Mouse (Mus musculus): Measurements from ENCODE around the gene Evi2b. TPM values are rescaled to one million over a fixed set of nuclear protein-coding genes. Genes with fewer than 3 reads are reported as not detected.

The Evi2b gene
- polyA plus RNA-seq, 2 experiments: 7.8 to 8.4 TPM

DNA sequence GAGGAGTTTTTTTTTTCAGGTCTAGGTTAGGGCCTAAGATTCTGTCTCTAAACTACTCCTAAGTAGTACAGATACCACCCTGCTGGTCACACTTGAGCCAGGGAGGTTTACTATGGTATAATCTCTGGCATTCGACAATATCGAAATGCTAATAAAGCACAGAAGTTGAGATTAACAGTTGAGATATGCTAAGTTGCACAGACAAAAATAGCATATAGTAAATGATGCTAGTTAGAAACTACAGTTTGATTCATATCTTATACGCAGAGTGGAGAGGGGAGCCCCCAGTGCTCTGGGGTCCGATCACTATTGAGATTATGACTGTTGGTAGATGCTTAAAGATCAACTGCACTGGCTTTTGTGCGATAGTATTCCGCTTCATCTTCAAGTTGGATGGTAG is 5.7 kb upstream of the Evi2b start:
- no peaks in the 10 kb centered on the region for H3K9me3 ChIP-seq (ENCODE audit: control insufficient read depth, low read length)
- H3K9ac ChIP-seq (replicated peaks): no peak overlapping the region
- H3K36me3 ChIP-seq (replicated peaks; ENCODE audit: control insufficient read depth, insufficient read depth, low read depth): no peaks in the 10 kb centered on the region
- H3K4me1 ChIP-seq (replicated peaks; ENCODE audit: control insufficient read depth in 2 of 2, insufficient read depth in 2 of 2, low read length in 1 of 2): peaks cover 0 to 23% of the 10 kb centered on the region in 2 experiments; a peak in 2 of 4 replicates
- H3K27ac ChIP-seq: no peak overlapping the region
- DNase-seq (ENCODE audit: low read depth in 3 of 3, low spot score in 3 of 3) (no peak), ATAC-seq (ENCODE audit: insufficient read depth) (no peak)
- 68% methylated on average over 6 of the region's 6 CpGs for WGBS (ENCODE audit: insufficient replicate concordance)
- peak overlapping the region; percentile 22 for H3K4me2 ChIP-seq (ENCODE audit: low read depth)
- 0 out of 4 replicates have a peak overlapping the region, but pooled peaks of 1 of the 2 experiments have one; percentile 6 for H3K4me3 ChIP-seq (ENCODE audit: insufficient read depth in 1 of 2, low read depth in 2 of 2, low read length in 2 of 2)
- TF ChIP-seq EP300 (IDR thresholded peaks at IDR 0.05; ENCODE audit: low read depth) (no peak), CTCF (IDR thresholded peaks at IDR 0.05; ENCODE audit: low read depth) (no peak)
- no peaks in the 10 kb centered on the region for H3K27me3 ChIP-seq (ENCODE audit: control insufficient read depth, insufficient read depth, low read length)

DNA sequence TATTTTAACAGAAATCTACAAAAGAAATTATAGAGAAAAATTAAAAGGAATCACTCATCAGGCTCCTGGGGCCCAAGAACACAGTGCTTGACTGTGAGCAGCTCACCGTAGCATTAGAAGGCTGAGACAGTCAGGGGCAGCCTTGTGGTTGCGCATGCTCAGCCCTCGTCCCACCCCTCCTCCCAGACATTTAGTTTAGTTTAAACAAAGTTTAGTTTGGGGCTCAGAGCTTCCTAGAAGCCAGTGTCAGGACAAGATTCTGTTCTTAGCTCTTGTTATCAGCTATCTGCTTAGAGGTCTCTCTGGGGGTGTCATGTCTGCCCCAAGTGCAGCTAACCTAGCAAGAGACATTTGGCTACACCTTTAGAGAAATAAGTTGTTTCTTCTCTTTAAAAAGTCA is 5.0 kb upstream of the Evi2b start:
- ATAC-seq (ENCODE audit: insufficient read depth) (no peak), DNase-seq (ENCODE audit: low read depth in 3 of 3, low spot score in 3 of 3) (no peak)
- Histone ChIP-seq H3K4me3 (ENCODE audit: insufficient read depth in 1 of 2, low read depth in 2 of 2, low read length in 2 of 2) (no peak overlapping the region), H3K9ac (replicated peaks) (no peak overlapping the region), H3K36me3 (replicated peaks; ENCODE audit: control insufficient read depth, insufficient read depth, low read depth) (no peaks in the 10 kb centered on the region), H3K4me1 (replicated peaks; ENCODE audit: control insufficient read depth in 2 of 2, insufficient read depth in 2 of 2, low read length in 1 of 2) (peaks cover 0 to 28% of the 10 kb centered on the region in 2 experiments; a peak in 2 of 4 replicates), H3K27me3 (ENCODE audit: control insufficient read depth, insufficient read depth, low read length) (no peaks in the 10 kb centered on the region), H3K4me2 (ENCODE audit: low read depth) (no peak overlapping the region), H3K27ac (no peak overlapping the region), H3K9me3 (ENCODE audit: control insufficient read depth, low read length) (no peaks in the 10 kb centered on the region)
- TF ChIP-seq EP300 (IDR thresholded peaks at IDR 0.05; ENCODE audit: low read depth) (no peak), CTCF (IDR thresholded peaks at IDR 0.05; ENCODE audit: low read depth) (no peak)
- 31% methylated on average over 3 of the region's 3 CpGs for WGBS (ENCODE audit: insufficient replicate concordance)

DNA sequence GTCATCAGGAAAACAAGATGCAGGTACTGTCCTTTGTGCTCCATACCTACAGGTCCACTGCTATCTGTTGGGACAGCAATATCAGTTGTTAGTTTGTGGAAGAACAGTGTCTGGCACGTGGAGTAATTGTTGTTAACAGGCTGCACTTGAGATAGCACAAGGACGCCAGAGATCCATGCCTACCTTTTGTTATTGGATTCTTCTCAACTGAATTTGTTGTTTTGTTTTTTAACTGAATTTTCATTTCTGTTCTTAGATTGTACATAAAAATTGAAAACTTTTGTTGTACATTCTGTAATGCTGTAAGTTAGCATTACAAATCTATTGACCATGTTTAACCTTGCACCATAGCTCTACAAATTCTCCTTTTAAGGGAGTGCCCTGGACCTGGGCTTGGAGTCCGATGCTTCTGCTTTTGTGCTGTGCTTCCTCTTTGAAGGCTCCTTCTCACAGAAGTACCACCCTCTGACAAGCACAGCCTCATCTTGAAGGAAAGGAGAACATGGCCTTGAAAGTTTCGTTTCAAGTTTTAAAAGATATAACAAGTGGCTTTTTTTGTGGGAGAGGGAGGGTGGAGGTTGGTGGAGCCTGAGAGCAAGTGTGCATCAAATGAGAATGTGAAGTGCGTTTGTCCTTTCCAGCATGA is 4.3 kb upstream of the Evi2b start:
- no peak overlapping the region for H3K27ac ChIP-seq
- no peak for DNase-seq (ENCODE audit: low read depth in 3 of 3, low spot score in 3 of 3)

DNA sequence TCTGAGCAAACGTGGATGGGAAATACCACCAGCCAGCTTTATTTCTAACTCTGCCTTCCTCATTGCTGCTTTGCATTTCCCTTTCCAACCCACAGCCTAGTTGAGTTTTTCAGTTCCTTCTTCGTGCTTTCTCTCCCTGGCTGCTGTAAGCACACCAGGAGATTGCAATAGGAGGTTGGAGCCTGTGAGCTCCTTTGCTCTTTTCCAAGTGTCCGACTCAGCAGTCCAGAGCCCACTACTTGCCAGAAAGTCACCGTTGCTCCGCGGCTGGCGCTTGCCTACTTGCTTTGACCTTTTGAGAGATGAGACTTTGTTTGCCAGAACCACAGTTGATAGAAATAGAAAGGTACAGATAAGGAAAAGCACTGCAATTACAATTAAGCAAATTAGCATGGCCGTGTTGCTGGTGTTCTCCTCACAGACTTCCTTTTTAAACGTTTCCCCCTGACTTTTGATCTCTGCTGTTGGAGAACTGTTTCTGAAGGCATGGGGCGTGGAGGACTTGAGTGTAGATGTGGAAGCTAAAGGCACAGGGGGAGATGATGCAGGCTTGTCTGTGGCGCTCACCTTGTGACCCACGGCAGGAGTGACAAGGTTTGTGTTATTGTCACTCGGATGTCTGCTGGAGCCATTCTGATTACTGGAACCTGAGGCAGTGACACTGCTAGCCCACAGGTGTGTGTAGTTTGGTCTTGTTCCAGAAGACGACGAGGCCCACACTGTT is 3.6 kb upstream of the Evi2b start:
- Histone ChIP-seq H3K4me3 (ENCODE audit: insufficient read depth in 1 of 2, low read depth in 2 of 2, low read length in 2 of 2) (no peak overlapping the region), H3K9ac (replicated peaks) (no peak overlapping the region)
- WGBS (ENCODE audit: insufficient replicate concordance): 33% methylated on average over 15 of the region's 15 CpGs

More for the DNA sequence above, 4.3 kb upstream of the Evi2b start:
- H3K27me3 ChIP-seq (ENCODE audit: control insufficient read depth, insufficient read depth, low read length): no peaks in the 10 kb centered on the region
- ATAC-seq (ENCODE audit: insufficient read depth): no peak
- no peak overlapping the region for H3K4me2 ChIP-seq (ENCODE audit: low read depth)
- H3K36me3 ChIP-seq (replicated peaks; ENCODE audit: control insufficient read depth, insufficient read depth, low read depth): no peaks in the 10 kb centered on the region
- peaks cover 0 to 30% of the 10 kb centered on the region in 2 experiments; a peak in 2 of 4 replicates for H3K4me1 ChIP-seq (replicated peaks; ENCODE audit: control insufficient read depth in 2 of 2, insufficient read depth in 2 of 2, low read length in 1 of 2)
- H3K9ac ChIP-seq (replicated peaks): no peak overlapping the region
- 25% methylated on average over 5 of the region's 5 CpGs for WGBS (ENCODE audit: insufficient replicate concordance)
- no peaks in the 10 kb centered on the region for H3K9me3 ChIP-seq (ENCODE audit: control insufficient read depth, low read length)
- TF ChIP-seq EP300 (IDR thresholded peaks at IDR 0.05; ENCODE audit: low read depth) (no peak), CTCF (IDR thresholded peaks at IDR 0.05; ENCODE audit: low read depth) (no peak)
- no peak overlapping the region for H3K4me3 ChIP-seq (ENCODE audit: insufficient read depth in 1 of 2, low read depth in 2 of 2, low read length in 2 of 2)

DNA sequence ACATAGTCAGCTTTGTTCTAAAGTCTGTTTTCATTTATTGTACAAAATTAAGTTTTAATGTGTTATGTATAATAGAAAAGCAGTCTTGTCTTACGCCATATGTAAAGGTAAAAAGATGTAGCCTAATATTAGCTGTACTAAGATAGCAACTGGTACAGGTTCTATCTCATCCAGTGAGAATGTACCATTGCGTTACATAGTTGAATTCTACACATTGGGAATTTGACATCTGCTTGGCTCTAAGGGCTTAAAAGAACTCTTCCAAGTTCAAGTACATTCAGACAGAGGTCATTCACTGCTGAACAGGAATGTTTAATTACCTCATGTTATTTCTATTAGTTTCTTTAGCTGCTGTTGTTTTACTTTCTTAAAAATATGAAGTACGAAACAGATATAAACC is 3.0 kb upstream of the Evi2b start:
- no peak overlapping the region for H3K27ac ChIP-seq
- TF ChIP-seq EP300 (IDR thresholded peaks at IDR 0.05; ENCODE audit: low read depth): no peak
- no peak for TF ChIP-seq CTCF (IDR thresholded peaks at IDR 0.05; ENCODE audit: low read depth)
- no peaks in the 10 kb centered on the region for H3K36me3 ChIP-seq (replicated peaks; ENCODE audit: control insufficient read depth, insufficient read depth, low read depth)
- no peak overlapping the region for H3K4me3 ChIP-seq (ENCODE audit: insufficient read depth in 1 of 2, low read depth in 2 of 2, low read length in 2 of 2)
- H3K27me3 ChIP-seq (ENCODE audit: control insufficient read depth, insufficient read depth, low read length): no peaks in the 10 kb centered on the region
- DNase-seq (ENCODE audit: low read depth in 3 of 3, low spot score in 3 of 3) (no peak), ATAC-seq (ENCODE audit: insufficient read depth) (no peak)
- no peaks in the 10 kb centered on the region for H3K9me3 ChIP-seq (ENCODE audit: control insufficient read depth, low read length)
- no peak overlapping the region for H3K9ac ChIP-seq (replicated peaks)
- peaks cover 0 to 28% of the 10 kb centered on the region in 2 experiments; a peak in 2 of 4 replicates for H3K4me1 ChIP-seq (replicated peaks; ENCODE audit: control insufficient read depth in 2 of 2, insufficient read depth in 2 of 2, low read length in 1 of 2)
- no peak overlapping the region; the same call in 1 of the 2 replicates for H3K4me2 ChIP-seq (ENCODE audit: low read depth)
- 68% methylated on average over 3 of the region's 3 CpGs for WGBS (ENCODE audit: insufficient replicate concordance)

More for the DNA sequence above, 3.6 kb upstream of the Evi2b start:
- DNase-seq (ENCODE audit: low read depth in 3 of 3, low spot score in 3 of 3) (no peak), ATAC-seq (ENCODE audit: insufficient read depth) (no peak)
- TF ChIP-seq EP300 (IDR thresholded peaks at IDR 0.05; ENCODE audit: low read depth): no peak
- no peak for TF ChIP-seq CTCF (IDR thresholded peaks at IDR 0.05; ENCODE audit: low read depth)
- Histone ChIP-seq H3K36me3 (replicated peaks; ENCODE audit: control insufficient read depth, insufficient read depth, low read depth) (no peaks in the 10 kb centered on the region), H3K27ac (no peak overlapping the region), H3K27me3 (ENCODE audit: control insufficient read depth, insufficient read depth, low read length) (no peaks in the 10 kb centered on the region), H3K4me1 (replicated peaks; ENCODE audit: control insufficient read depth in 2 of 2, insufficient read depth in 2 of 2, low read length in 1 of 2) (peaks cover 0 to 30% of the 10 kb centered on the region in 2 experiments; a peak in 2 of 4 replicates), H3K4me2 (ENCODE audit: low read depth) (no peak overlapping the region; the same call in 1 of the 2 replicates), H3K9me3 (ENCODE audit: control insufficient read depth, low read length) (no peaks in the 10 kb centered on the region)

Data from liver, embryonic 14.5 days (tissue).